Mouse (Mus musculus) C2C12 (cell line): ENCODE data around the gene Hmmr.

ENCODE experiments used
- CEBPB ChIP-seq: IDR thresholded peaks from one replicate; pipeline ENCODE4 v1.6.1; 2011; ENCODE audit warnings: low read depth, mild to moderate bottlenecking, control low read depth, moderate library complexity
- CTCF ChIP-seq: IDR thresholded peaks from one replicate; pipeline ENCODE4 v1.5.1; 2011; ENCODE audit not compliant: control insufficient read depth, insufficient read depth, insufficient read length
- FOSL1 ChIP-seq: IDR thresholded peaks from one replicate; pipeline ENCODE4 v1.8.0; 2011; ENCODE audit warnings: mild to moderate bottlenecking, low read length; ENCODE audit not compliant: poor library complexity, insufficient read depth, severe bottlenecking
- MAX ChIP-seq: IDR thresholded peaks from one replicate; pipeline ENCODE4 v1.6.1; 2011; ENCODE audit warnings: mild to moderate bottlenecking, control low read depth
- MYOD1 ChIP-seq: IDR thresholded peaks from one replicate; pipeline ENCODE4 v1.6.1; 2011; ENCODE audit warnings: low read depth; ENCODE audit not compliant: control insufficient read depth, insufficient read length
- MYOG ChIP-seq: IDR thresholded peaks from one replicate; pipeline ENCODE4 v1.6.1; 2011; ENCODE audit not compliant: control insufficient read depth, insufficient read length; ENCODE audit errors: extremely low read depth
- USF1 ChIP-seq: IDR thresholded peaks from one replicate; pipeline ENCODE4 v1.6.1; 2011; ENCODE audit warnings: low read depth, mild to moderate bottlenecking, control low read depth, moderate library complexity

DNA sequence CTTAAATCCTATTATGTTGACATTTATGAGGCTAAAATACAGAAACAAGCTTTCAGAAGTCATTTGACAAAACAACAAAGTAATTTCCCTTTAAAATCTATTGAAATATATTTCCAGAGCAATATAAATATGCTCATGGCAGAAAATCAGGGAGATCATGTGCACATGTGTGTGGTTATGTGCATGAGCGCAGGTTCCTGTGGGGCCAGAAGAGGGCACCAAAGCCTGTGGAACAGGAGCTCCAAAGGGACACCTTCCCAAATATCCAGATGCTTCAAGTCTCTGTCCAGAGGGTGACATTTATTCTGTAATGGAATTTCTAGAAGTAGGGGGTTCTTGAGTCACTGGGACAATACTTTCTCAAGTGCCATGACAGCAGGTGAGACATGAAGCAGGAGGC, 56.1 kb downstream of the Hmmr start:
- TF ChIP-seq USF1 (no peak), CTCF (no peak), MAX (no peak), MYOG (no peak), FOSL1 (no peak), CEBPB (no peak), MYOD1 (no peak)
